Mouse (Mus musculus): ENCODE measurements around the gene Wdfy3.

DNA sequence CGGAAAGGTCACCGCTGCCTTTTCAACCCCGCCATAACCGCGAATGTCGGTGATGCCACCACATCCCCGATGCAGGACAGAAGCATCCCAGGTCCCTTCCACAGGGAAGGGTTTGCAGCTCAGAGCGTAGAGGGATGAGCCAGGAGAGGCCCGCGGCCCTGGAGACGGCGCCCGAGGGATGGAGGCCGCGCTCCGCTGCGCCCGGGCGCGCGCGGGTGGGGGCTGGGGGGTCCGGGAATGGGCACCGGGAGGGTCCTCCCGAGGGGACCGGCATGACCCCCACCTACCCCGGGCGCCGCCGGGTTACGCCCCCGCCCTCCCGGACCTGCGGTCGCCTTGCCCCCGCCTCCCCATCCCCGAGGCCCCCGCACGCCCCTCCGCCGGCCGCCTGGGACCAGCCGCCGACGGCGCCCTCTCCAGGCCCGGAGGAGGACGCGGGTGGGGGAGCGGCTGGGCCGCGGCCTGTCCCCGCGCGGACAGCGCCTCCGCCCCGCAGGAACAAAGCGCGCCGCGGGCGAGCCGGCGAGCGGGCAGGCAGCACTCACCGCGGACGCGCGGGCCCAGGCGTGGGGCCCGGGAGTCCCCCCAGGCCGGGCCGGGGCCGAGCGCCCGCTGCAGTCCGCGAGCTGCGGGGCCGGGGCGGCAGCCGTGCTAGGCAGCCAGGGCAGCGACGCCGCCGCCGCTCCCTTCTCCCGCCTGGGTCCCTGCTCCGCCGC is 512 bp downstream of the Wdfy3 start:
- no peak for TF ChIP-seq POLR2A (IDR thresholded peaks at IDR 0.05; ENCODE audit: insufficient read depth, low read depth, low read length)
- TF ChIP-seq CTCF (IDR thresholded peaks at IDR 0.05; ENCODE audit: insufficient read depth, low read depth, low read length): no peak

Measured in olfactory bulb, adult 2 months (tissue).